Mouse (Mus musculus) right cerebral cortex, postnatal 4 days (tissue): Measurements from ENCODE around the gene Ctsl.

ENCODE experiments used
- DNase-seq: peaks from one replicate; pipeline ENCODE4 v3.0.0-alpha.2; 2022

Gene Ctsl

DNA sequence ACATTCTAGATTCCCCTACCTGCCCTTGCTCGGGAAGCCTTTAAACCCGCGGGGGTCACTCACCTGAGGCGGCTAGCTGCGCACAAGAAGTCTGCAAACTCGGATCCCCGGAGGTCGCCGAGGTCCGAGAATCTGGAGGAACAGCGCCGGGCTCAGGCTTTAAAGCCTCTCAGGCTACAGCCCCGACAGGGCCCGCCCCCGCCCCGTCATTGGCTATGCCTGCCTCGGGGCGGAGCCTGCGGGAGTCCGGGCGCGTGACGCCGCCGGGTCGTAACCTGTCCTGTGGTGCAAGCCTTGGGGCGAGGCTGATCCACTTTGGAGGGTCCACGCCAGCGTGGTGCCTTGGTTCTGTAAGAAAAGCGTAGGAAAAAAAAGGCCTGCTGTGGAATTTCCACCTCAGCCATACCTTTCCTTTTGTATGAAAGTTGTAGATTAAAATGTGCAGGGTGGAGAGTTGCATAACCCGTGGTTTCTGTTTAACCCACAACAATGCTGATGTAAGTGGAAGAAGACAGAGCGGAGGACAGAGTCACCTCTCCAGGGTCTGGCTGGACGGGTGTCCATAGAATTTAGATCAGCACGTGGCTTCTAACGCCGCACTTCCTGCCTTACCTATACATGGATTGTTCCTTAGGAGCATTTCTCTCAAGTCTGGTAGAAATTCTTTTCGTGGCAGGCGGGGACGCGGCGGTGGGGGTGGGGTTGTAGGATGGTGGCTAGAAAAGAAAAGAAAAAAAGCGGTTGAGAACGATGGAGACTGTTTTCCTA lies at the start of gene Ctsl:
TSS of gene Ctsl (minus strand) at position 718 of the 768 bp plus-strand sequence.
- DNase-seq, result peak; percentile 82

GRCm38 (mm10) chr13:64416955-64417601 lies 46.4 kb upstream of the Ctsl start:
- no peak for DNase-seq

GRCm38 (mm10) chr13:64415659-64416058 lies 45.0 kb upstream of the Ctsl start:
- DNase-seq, result no peak

DNA sequence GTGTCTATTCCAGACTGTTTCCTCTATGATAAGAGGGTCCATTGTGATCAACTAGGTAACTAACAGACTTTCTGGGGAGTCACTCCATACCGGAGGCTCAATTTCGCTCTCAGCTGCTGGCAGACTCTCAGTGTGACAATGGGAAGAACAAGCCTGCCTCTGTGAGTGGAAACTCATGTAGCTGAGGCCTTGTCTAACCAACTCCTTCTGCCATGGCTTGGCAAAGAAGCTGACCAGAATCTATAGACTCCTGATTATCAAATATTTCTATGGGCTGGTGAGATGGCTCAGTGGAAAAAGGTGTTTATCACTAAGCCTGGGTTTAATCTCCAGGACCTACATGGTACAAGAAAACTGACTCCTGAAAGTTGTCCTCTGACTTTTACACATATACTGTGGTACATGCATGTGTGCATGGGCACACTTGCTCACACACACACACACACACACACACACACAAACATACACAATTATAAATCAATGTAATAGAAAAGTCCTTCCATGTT lies 42.1 kb upstream of the Ctsl start:
- DNase-seq, result no peak

GRCm38 (mm10) chr13:64411282-64411681 lies 40.6 kb upstream of the Ctsl start:
- DNase-seq, result no peak

- DNase-seq, result no peak
Observed at GRCm38 (mm10) chr13:64410604-64411003, 39.9 kb upstream of the Ctsl start.

- no peak for DNase-seq
Observed at GRCm38 (mm10) chr13:64407992-64408391, 37.3 kb upstream of the Ctsl start.

DNA sequence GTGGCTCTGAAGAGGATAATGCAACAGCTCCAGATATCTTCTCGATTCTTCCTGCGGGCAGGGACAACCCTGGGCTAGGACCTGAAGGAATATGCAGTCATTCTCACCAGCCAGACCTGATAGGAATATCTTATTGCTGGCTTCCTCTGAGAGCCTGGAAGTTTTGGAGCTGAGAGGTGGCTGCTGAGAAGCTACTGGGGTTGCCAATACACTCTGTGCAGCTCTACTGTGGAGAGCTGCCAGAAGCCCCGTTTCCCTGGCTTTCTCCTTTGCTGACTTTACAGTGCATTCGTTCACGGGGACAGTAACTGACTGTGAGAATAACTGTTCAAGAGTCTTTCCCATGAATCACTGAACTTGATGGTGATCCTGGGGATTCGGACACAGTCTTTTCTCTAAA lies 34.9 kb upstream of the Ctsl start:
- peak; percentile 35 for DNase-seq

DNA sequence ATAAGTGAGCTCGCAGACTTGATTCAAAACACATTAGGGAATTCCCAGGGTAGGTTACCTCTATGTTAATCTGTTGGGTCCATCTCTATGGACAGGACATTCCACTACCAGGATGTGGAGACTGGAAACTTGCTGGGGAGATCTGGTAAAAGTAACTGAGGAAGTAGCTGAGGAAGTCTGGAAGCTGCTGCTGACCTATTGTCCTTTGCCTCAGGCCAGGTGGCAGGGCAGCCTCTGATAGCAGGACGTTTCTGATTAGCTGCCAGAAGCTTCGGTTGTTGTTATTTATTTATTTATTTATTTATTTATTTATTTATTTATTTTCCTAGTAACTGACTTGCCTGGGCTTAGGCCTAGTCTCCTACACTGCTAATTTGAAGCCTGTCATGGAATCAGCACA lies 32.8 kb upstream of the Ctsl start:
- DNase-seq, result no peak

DNA sequence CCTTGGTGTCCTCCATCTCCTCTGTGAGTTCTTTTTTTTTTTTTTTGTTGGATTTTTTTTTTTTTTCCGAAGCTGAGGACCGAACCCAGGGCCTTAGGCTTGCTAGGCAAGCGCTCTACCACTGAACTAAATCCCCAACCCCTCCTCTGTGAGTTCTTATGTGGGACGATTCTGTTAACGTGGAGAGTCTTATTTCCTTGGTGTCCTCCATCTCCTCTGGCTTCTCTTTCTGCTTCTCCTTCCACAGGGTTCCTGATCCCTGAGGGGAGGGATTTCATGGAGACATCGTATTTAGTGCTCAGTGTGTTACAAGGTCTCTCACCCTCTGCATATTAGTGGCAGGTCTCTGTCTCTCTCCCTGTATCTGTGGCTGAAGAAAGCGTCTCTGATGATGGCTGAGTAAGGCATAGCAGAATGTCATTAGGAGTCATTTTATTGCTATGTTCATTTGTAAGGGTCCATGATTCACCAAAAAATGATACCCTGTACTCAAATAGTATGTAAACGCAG lies 32.3 kb upstream of the Ctsl start:
- no peak for DNase-seq

GRCm38 (mm10) chr13:64402504-64402949 lies 31.8 kb upstream of the Ctsl start:
- no peak for DNase-seq

DNA sequence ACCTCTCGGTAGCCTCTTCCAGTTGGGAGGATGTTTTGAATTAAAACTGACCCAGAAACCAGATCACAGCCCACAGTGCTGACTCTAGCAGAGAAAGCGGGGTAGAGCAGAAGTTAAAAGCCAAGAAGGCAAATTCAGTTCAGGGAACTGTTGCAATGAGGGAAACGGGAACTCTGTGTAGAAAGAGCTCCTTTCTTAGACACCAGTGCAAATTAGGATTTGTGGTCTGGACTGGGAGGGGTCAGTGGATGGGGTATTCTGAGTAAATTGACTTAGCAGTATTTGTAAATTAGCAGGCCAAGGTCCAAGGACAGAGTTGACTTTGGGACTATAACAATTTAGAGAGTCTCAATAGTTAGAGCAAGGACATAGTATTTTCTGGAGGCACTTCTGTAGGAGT lies 31.3 kb upstream of the Ctsl start:
- no peak for DNase-seq

GRCm38 (mm10) chr13:64400801-64401361 lies 30.2 kb upstream of the Ctsl start:
- DNase-seq, result no peak

GRCm38 (mm10) chr13:64399906-64400305 lies 29.2 kb upstream of the Ctsl start:
- DNase-seq, result no peak

- no peak for DNase-seq
Observed at GRCm38 (mm10) chr13:64398065-64398464, 27.4 kb upstream of the Ctsl start.

DNA sequence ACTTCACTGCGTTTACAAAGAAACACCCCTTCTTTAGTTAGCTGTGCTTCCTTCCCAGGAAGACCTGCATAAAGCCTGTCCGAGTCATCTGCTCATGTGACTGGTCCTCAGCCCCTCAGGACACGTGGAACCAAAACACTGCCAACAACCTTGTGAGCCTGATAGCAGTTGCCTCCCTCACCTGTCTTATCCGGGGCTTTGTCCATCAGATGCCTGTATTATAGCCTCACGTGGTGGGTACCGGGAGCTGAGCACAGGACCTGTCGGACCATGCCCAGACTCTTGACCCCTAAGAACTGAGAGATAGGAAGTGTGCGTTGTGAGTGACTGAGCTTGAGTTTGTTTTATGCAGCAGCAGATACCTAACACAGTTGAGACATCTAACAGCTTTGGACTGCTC lies 26.3 kb upstream of the Ctsl start:
- no peak for DNase-seq

DNA sequence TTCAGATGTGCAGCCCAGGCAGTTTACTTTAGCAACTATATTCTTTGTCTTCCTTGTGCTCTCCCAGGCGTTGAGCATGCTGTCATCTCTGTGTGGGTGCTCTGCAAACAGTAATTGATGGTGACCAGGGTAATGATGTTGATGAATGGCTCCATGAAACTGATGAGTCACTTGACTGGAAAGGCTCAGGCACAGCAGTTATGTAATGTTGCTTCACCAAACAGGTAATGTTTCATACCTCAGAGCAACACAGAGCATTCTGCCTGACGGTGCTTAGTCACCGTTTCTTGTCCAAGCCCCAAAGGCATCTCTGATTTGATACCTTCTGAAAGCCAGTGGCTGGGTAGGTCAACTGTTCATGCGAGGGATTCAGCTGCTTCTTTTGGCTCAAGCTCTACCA lies 17.7 kb upstream of the Ctsl start:
- DNase-seq, result no peak

DNA sequence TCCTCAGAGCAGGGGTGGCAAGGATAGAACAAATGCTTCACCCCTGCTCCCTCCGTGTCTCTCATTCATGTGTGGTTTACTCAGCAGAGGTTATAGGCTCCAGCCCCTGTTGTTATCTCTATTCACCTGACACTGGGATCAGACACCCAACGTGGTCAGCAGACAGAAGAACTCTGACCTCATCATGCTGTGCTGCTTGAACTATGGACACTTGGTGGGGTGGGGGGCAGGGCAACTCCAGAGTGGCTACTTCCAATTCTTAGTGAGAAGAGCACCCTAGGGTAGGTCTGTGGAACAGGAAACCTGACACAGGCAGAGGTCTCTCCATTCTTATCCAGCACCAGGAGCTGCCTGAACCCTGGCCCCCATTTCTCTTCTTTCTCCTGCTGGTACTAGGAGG lies 15.4 kb upstream of the Ctsl start:
- no peak for DNase-seq

- DNase-seq, result no peak
Observed at GRCm38 (mm10) chr13:64384937-64385336, 14.2 kb upstream of the Ctsl start.

DNA sequence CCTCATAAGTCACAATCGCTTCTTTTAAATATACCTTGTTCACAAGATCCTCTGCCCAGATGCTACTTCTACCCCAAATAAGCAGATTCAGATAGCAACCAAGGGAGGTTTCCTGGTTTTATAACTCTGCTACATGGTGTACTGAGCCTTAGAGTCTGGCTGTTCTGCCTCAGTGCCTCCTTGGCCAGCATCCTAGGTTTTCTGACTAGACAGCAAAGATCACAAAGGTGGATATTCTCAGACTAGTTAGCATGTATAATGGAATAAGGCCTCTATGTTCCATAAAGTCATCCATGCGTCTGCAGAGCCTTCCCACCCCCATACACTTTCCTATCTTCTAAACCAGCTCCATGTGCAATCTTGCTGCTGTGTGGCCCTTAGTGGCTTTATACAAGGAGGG lies 9.6 kb upstream of the Ctsl start:
- DNase-seq, result no peak

DNA sequence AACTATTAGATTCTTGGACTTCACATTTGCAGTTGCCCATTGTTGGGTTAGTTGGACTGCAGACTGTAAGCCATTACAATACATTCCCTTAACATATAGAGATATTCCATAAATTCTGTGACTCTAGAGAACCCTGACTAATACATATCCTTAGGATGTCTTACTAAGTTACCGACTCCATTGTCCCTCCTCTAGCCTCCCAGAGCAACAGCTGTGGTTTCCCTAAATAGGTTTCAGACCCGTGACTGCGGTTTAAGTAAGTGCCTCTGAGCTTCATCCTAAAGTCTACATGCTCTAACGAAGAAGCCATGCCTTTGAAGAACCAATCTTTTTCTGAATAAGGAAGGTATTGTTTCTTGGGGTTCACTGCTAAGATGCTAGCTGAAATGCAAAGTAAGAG lies 7.9 kb upstream of the Ctsl start:
- DNase-seq, result no peak

GRCm38 (mm10) chr13:64376472-64376871 lies 5.8 kb upstream of the Ctsl start:
- DNase-seq, result no peak

GRCm38 (mm10) chr13:64375160-64375559 lies 4.5 kb upstream of the Ctsl start:
- no peak for DNase-seq

DNA sequence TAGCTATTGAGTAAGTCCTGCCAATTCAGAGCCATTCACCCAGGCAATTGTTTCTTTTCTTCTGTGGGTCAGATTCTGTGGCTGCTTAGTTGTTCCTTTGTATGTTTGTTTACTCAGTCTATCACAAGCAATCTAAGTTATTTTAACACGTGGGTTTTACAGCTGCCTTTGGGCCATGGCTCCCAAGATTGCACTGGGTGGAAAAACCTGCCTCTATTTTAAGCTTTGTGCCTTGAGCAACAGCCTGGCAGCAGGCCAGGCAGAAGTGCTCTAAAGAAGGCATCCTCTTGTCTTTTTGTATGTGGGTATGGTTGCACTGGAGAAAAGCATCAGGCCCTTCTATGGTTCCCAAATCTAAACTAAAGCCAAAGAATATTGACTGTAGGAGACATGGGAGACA lies 3.0 kb upstream of the Ctsl start:
- DNase-seq, result no peak
